Mouse (Mus musculus) liver, embryonic 12.5 days (tissue): ENCODE measurements around the gene Med13l. TPM values are rescaled to one million over a fixed set of nuclear protein-coding genes. Genes with fewer than 3 reads are reported as not detected.

Experiments used
- ATAC-seq: fragments of 200-750 bp; cut with Nextera tagmentation; 2 replicates; pipeline ENCODE4 v1.8.0; 2017; ENCODE audit warnings: moderate number of reproducible peaks, mild to moderate bottlenecking, moderate library complexity
- H3K27ac ChIP-seq: fragments of 300-500 bp; sonication (generic); 2 replicates; pipeline ENCODE4 v1.5.1; 2016; ENCODE audit warnings: mild to moderate bottlenecking
- H3K27me3 ChIP-seq: fragments of 300-500 bp; sonication (generic); replicated peaks from 2 replicates; pipeline ENCODE4 v1.6.1; 2016; ENCODE audit warnings: mild to moderate bottlenecking, moderate library complexity
- H3K36me3 ChIP-seq: fragments of 300-500 bp; sonication (generic); 2 replicates; pipeline ENCODE4 v1.6.1; 2016; ENCODE audit warnings: mild to moderate bottlenecking, moderate library complexity
- H3K4me1 ChIP-seq: fragments of 300-500 bp; sonication (generic); 2 replicates; pipeline ENCODE4 v1.6.1; 2016
- H3K4me2 ChIP-seq: fragments of 300-500 bp; sonication (generic); 2 replicates; pipeline ENCODE4 v1.6.1; 2016; ENCODE audit warnings: mild to moderate bottlenecking, moderate library complexity
- H3K4me3 ChIP-seq: fragments of 300-500 bp; sonication (generic); 2 replicates; pipeline ENCODE4 v1.5.1; 2016; ENCODE audit warnings: mild to moderate bottlenecking, moderate library complexity
- H3K9ac ChIP-seq: fragments of 300-500 bp; sonication (generic); 2 replicates; pipeline ENCODE4 v1.6.1; 2016; ENCODE audit warnings: mild to moderate bottlenecking, moderate library complexity
- H3K9me3 ChIP-seq: fragments of 300-500 bp; sonication (generic); replicated peaks from 2 replicates; pipeline ENCODE4 v1.6.1; 2016; ENCODE audit warnings: mild to moderate bottlenecking, moderate library complexity
- WGBS: fragments of 180-500 bp; shearing (Covaris S2); methylation state at CpG from one replicate; pipeline ENCODE4 v1.1.7; 2016; ENCODE audit not compliant: insufficient replicate concordance; 5-methylcytosine and 5-hydroxymethylcytosine counted together
- polyA plus RNA-seq: library from polyadenylated mRNA; unstranded; fragments of >200 nt; fragmentation: Nextera tagmentation; extraction: Ambion mirVana; gene quantifications from 2 replicates; pipeline ENCODE4 v1.2.1, GENCODE M21; 2016

Med13l gene
- polyA plus RNA-seq, 1 experiment from 2014 or later, result 13.0 TPM

DNA sequence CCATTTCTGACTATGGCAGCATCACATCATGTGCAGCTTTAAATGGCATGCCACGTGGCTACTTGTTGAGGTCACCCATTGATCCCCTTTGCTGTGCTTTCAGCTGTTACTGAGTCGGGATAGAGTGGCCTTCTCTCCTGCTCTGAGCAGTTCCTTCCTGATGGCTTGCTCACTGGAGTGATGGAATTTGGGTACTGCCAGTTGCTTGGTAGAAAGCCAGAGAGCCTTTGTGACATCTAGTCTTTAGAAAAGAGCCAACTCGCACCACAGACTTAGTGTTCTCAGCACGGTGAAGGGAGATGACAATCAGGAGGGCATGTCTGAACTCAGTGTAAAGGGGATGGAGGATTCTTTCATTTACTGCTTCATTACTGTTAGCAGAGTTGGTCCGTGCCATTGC is 147.0 kb downstream of the Med13l start:
- H3K9ac ChIP-seq, result no peak overlapping the region
- H3K27ac ChIP-seq, result no peak overlapping the region
- no peak overlapping the region for H3K4me2 ChIP-seq
- WGBS, result 63% methylated on average over 5 of the region's 5 CpGs
- H3K4me3 ChIP-seq, result no peak overlapping the region
- ATAC-seq, result no peak
- H3K9me3 ChIP-seq, result no peaks in the 10 kb centered on the region
- H3K27me3 ChIP-seq, result no peaks in the 10 kb centered on the region
- 0 out of 2 replicates have a peak, but pooled peaks cover 5% of the 10 kb centered on the region for H3K36me3 ChIP-seq
- H3K4me1 ChIP-seq, result peaks cover 41% of the 10 kb centered on the region

DNA sequence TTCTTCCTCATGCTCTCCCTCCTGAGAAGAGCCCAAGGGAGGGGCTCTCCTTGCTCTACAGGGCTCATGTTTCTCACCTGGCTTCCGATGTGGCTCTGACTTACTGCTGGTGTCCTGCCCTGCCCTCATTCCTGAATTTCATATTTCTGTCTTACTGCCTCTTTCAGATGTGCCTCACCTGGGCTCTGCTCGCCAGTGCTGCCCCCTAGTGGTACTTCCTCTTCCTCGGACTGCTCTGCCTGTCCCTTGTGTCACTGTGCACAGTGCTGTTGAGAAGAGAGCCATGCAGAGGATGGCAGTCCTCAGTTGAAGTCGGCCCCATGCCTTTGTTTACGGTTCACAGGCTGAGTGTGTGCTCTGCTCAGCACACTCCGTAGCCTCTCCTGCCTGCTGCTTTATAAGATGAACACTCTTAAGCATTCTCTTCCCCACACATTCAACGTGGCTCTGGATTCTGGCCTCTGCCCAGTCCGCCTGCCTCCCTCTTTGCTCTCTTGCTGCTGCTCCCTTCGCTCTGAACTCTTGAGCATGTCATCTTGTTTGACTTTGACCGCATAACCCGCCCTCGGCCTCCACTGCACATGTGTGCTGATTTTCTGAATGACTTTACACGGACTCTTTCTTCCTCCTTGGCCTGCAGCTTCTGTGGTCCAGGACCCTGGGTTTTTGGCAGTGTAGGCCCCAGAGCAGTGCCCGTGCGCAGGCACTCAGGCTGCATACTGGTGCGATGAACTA is 147.9 kb downstream of the Med13l start:
- Histone ChIP-seq H3K9ac (no peak overlapping the region), H3K4me3 (no peak overlapping the region), H3K36me3 (0 out of 2 replicates have a peak, but pooled peaks cover 7% of the 10 kb centered on the region), H3K4me2 (no peak overlapping the region), H3K4me1 (peaks cover 35% of the 10 kb centered on the region), H3K9me3 (no peaks in the 10 kb centered on the region), H3K27ac (no peak overlapping the region), H3K27me3 (no peaks in the 10 kb centered on the region)
- peak; percentile 56 for ATAC-seq
- 68% methylated on average over 16 of the region's 16 CpGs for WGBS

DNA sequence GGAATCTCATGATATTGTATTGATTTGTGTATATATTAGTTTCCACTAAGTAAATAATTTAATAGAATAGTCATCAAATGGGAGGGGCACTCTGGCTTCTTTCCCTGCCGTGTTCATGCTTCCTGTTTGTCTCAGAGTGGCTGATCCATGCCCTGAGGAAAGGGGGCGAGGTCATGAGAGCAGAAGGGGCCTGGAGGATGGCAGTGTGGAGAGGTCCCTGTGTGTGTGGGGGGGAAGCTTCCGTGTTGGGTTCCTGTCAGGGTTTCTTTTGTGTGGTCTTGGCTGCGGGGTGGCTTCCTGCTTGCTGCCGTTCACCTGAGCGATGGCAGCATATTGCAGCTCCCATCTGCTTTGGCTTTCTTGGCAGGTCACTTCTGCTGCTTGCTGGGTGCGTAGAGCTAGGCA is 149.4 kb downstream of the Med13l start:
- peaks cover 36% of the 10 kb centered on the region for H3K4me1 ChIP-seq
- H3K9me3 ChIP-seq, result no peaks in the 10 kb centered on the region
- no peak overlapping the region for H3K9ac ChIP-seq
- no peak for ATAC-seq
- no peak overlapping the region for H3K4me3 ChIP-seq
- no peak overlapping the region for H3K4me2 ChIP-seq
- H3K27me3 ChIP-seq, result no peaks in the 10 kb centered on the region
- 0 out of 2 replicates have a peak, but pooled peaks cover 8% of the 10 kb centered on the region for H3K36me3 ChIP-seq
- no peak overlapping the region for H3K27ac ChIP-seq
- whole genome bisulfite sequencing, result 51% methylated on average over 7 of the region's 7 CpGs

DNA sequence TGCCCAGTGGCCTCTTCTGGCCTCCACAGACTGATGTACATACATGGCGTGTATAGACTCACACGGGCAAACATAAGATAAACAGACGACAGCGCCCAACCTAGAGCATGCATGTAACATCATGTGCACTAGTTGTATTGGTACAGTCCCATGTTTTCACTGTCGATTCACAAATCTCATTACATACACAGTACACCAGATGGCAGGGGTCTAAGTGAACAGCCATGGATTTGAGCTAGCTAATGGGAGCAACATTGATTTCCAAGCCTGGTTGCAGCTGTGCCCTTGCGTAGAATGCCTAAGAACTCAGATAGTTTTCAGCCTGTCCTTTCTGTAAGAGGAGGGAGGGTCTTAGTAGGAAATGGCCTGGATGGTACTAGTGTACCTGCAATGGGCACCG is 155.0 kb downstream of the Med13l start:
- H3K4me2 ChIP-seq, result no peak overlapping the region
- ATAC-seq, result no peak
- H3K9ac ChIP-seq, result no peak overlapping the region
- no peak overlapping the region for H3K4me3 ChIP-seq
- H3K27me3 ChIP-seq, result no peaks in the 10 kb centered on the region
- H3K27ac ChIP-seq, result no peak overlapping the region
- 86% methylated on average over 7 of the region's 7 CpGs for WGBS
- no peaks in the 10 kb centered on the region for H3K9me3 ChIP-seq
- H3K36me3 ChIP-seq, result 0 out of 2 replicates have a peak, but pooled peaks cover 9% of the 10 kb centered on the region
- peaks cover 42% of the 10 kb centered on the region for H3K4me1 ChIP-seq

GRCm38 (mm10) chr5:118716295-118717271 is 156.1 kb downstream of the Med13l start:
- H3K4me2 ChIP-seq, result peak overlapping the region; percentile 14; the same call in 1 of the 2 replicates
- no peaks in the 10 kb centered on the region for H3K27me3 ChIP-seq
- H3K27ac ChIP-seq, result no peak overlapping the region
- H3K9ac ChIP-seq, result 0 out of 2 replicates have a peak overlapping the region, but pooled peaks have one; percentile 4
- H3K9me3 ChIP-seq, result no peaks in the 10 kb centered on the region
- peaks cover 42% of the 10 kb centered on the region for H3K4me1 ChIP-seq
- WGBS, result 52% methylated on average over 14 of the region's 14 CpGs
- ATAC-seq, result peak; percentile 68
- peaks cover 17% of the 10 kb centered on the region for H3K36me3 ChIP-seq
- no peak overlapping the region for H3K4me3 ChIP-seq

GRCm38 (mm10) chr5:118717456-118717855 is 157.0 kb downstream of the Med13l start:
- Histone ChIP-seq H3K4me2 (no peak overlapping the region), H3K4me1 (peaks cover 40% of the 10 kb centered on the region), H3K27ac (no peak overlapping the region), H3K9me3 (no peaks in the 10 kb centered on the region), H3K27me3 (no peaks in the 10 kb centered on the region), H3K9ac (no peak overlapping the region), H3K4me3 (no peak overlapping the region), H3K36me3 (peaks cover 25% of the 10 kb centered on the region)
- 79% methylated on average over 10 of the region's 10 CpGs for WGBS
- no peak for ATAC-seq

DNA sequence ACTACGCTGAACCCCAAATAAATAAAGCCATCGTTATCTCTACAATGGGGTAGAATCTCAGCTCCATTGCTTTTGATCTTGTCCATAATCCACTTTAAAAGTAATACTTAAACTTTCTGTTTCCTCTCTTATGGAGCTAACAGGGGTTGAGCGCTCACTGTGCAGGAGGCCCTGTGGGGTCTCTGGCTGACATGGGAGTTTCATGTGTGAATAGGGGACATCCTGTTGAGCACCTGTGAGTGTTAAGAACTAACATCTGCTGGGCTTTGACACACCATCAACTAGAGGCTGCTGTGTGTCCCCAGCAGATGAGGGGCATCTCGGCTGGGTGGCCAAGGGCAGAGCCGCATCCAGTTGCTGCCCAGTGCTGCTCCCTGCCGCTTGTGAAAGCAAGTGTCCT is 157.6 kb downstream of the Med13l start:
- H3K36me3 ChIP-seq, result peaks cover 28% of the 10 kb centered on the region
- no peak for ATAC-seq
- H3K4me3 ChIP-seq, result no peak overlapping the region
- H3K27me3 ChIP-seq, result no peaks in the 10 kb centered on the region
- H3K27ac ChIP-seq, result no peak overlapping the region
- H3K4me1 ChIP-seq, result peaks cover 39% of the 10 kb centered on the region
- H3K9me3 ChIP-seq, result no peaks in the 10 kb centered on the region
- no peak overlapping the region for H3K4me2 ChIP-seq
- H3K9ac ChIP-seq, result no peak overlapping the region
- 92% methylated on average over 6 of the region's 6 CpGs for WGBS

- Histone ChIP-seq H3K4me2 (no peak overlapping the region), H3K27me3 (no peaks in the 10 kb centered on the region), H3K27ac (no peak overlapping the region), H3K9me3 (no peaks in the 10 kb centered on the region), H3K36me3 (peaks cover 56% of the 10 kb centered on the region), H3K4me3 (no peak overlapping the region), H3K9ac (no peak overlapping the region), H3K4me1 (peaks cover 42% of the 10 kb centered on the region)
- ATAC-seq, result no peak
- WGBS, result 82% methylated on average over 12 of the region's 12 CpGs
These were observed 160.9 kb downstream of the Med13l start for GRCm38 (mm10) chr5:118721416-118721815.

GRCm38 (mm10) chr5:118721848-118722247 is 161.4 kb downstream of the Med13l start:
- ATAC-seq, result no peak
- WGBS, result 85% methylated on average over 5 of the region's 5 CpGs
- H3K9ac ChIP-seq, result no peak overlapping the region
- H3K36me3 ChIP-seq, result peaks cover 61% of the 10 kb centered on the region
- H3K4me3 ChIP-seq, result no peak overlapping the region
- H3K27me3 ChIP-seq, result no peaks in the 10 kb centered on the region
- peaks cover 39% of the 10 kb centered on the region for H3K4me1 ChIP-seq
- H3K4me2 ChIP-seq, result no peak overlapping the region
- H3K9me3 ChIP-seq, result no peaks in the 10 kb centered on the region
- no peak overlapping the region for H3K27ac ChIP-seq

DNA sequence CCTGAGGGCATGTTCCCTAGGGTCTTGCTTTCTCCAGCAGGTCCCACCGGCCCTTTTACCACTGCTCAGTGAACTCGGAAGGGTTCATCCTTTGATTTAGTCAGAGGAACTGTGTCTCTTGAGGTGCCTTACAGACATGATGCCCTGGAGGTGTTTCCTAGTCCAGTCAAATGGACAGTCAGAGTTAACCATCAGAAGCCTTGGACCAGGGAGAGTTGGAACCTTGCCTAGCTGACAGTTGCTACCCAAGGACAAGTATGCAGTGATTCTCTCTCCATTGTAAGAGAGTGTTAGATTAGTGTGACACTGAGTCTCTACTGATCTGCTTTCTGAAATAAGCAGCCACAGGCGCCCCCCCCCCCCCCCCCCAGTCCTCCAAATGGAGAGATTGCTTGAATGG is 162.0 kb downstream of the Med13l start:
- Histone ChIP-seq H3K4me3 (no peak overlapping the region), H3K9me3 (no peaks in the 10 kb centered on the region), H3K36me3 (peaks cover 67% of the 10 kb centered on the region), H3K4me1 (peaks cover 33% of the 10 kb centered on the region), H3K27ac (no peak overlapping the region), H3K9ac (no peak overlapping the region), H3K27me3 (no peaks in the 10 kb centered on the region), H3K4me2 (no peak overlapping the region)
- ATAC-seq, result no peak
- WGBS, result 74% methylated on average over 3 of the region's 3 CpGs

DNA sequence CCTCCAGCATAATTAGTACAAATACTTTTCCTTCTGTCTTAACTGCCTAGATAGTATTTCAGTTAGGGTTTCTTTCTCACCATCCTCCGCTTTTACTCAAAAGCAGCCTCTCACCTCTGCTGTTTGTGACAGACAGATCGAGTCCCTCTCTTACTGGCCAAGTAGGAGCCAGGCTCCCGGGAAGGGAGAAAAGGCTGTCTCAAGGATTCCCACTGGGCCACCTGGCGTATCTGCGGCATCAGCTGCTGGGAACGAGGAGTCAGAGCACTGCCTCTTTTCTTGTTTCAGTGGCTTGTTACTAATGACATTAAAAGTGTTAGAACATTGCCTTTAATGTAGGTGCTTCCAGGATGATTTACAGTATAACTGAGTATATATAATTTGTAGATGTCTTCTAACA is 164.9 kb downstream of the Med13l start:
- no peak overlapping the region for H3K4me3 ChIP-seq
- H3K27ac ChIP-seq, result peak overlapping the region; percentile 27; the same call in 1 of the 2 replicates
- peaks cover 23% of the 10 kb centered on the region for H3K4me1 ChIP-seq
- peak overlapping the region; percentile 38 for H3K4me2 ChIP-seq
- peaks cover 94% of the 10 kb centered on the region for H3K36me3 ChIP-seq
- H3K9ac ChIP-seq, result peak overlapping the region; percentile 33; the same call in 1 of the 2 replicates
- no peaks in the 10 kb centered on the region for H3K27me3 ChIP-seq
- ATAC-seq, result no peak
- 76% methylated on average over 6 of the region's 6 CpGs for WGBS
- H3K9me3 ChIP-seq, result no peaks in the 10 kb centered on the region
